Comparison of ENCODE assay signal across 9 mouse cellular contexts in genomic region chr3:131638216-131638615, GRCm38 (mm10).
DNase-seq lines count a peak whose midpoint lies in the region; ATAC-seq lines count a peak whose summit lies in the region.
"Had no signal": no experiment of that assay in that cellular context is flagged by ENCODE, and none has a peak within 500 bp of the region (broad histone marks: within the 10 kb centered on the region; RNA-seq: fewer than 3 reads in every experiment).

No protein-coding gene starts in this region.

- H3K27ac ChIP-seq in neural tube, embryonic 11.5 days (ENCODE audit: low read depth, low read length), result no peak overlapping the region
- H3K27ac ChIP-seq in neural tube, embryonic 15.5 days (replicated peaks), result no peak overlapping the region
- no peak overlapping the region for H3K27ac ChIP-seq in midbrain, embryonic 16.5 days (ENCODE audit: low read length)
- no peak overlapping the region for H3K27ac ChIP-seq in liver, embryonic 12.5 days

- DNase-seq in frontal cortex, adult 2 months (ENCODE audit: extremely low spot score in 1 of 2, low spot score in 1 of 2), result no peak
- DNase-seq in neural tube, embryonic 11.5 days (ENCODE audit: low spot score), result no peak
- peak; percentile 47 for DNase-seq in gastrocnemius, adult 18-20 months (ENCODE audit: low spot score)
- DNase-seq in frontal cortex, postnatal 36 days (ENCODE audit: low spot score in 2 of 2), result no peak
- DNase-seq: B cell, adult 2 months had no signal

- no peaks in the 10 kb centered on the region for H3K27me3 ChIP-seq in neural tube, embryonic 11.5 days (ENCODE audit: control insufficient read depth, insufficient read depth, low read length)
- H3K27me3 ChIP-seq in neural tube, embryonic 15.5 days (replicated peaks), result no peaks in the 10 kb centered on the region
- H3K27me3 ChIP-seq in midbrain, embryonic 16.5 days (ENCODE audit: control insufficient read depth, insufficient read depth, low read depth, low read length), result no peaks in the 10 kb centered on the region
- no peaks in the 10 kb centered on the region for H3K27me3 ChIP-seq in liver, embryonic 12.5 days (replicated peaks)

- peaks cover 15% of the 10 kb centered on the region for H3K4me1 ChIP-seq in neural tube, embryonic 11.5 days (ENCODE audit: control insufficient read depth, insufficient read depth, low read length)
- H3K4me1 ChIP-seq in neural tube, embryonic 15.5 days, result peaks cover 13% of the 10 kb centered on the region
- H3K4me1 ChIP-seq in midbrain, embryonic 16.5 days (ENCODE audit: control insufficient read depth, insufficient read depth, low read length), result peaks cover 4% of the 10 kb centered on the region; the same call in 1 of the 2 replicates
- 0 out of 2 replicates have a peak, but pooled peaks cover 2% of the 10 kb centered on the region for H3K4me1 ChIP-seq in liver, embryonic 12.5 days

- peak; percentile 48; the same call in 1 of the 2 replicates for ATAC-seq in frontal cortex, adult (ENCODE audit: low TSS enrichment)
- ATAC-seq in neural tube, embryonic 11.5 days (ENCODE audit: insufficient read depth, low FRiP score, low TSS enrichment), result peak; percentile 54; the same call in 1 of the 2 replicates
- no peak; the same call in 1 of the 2 replicates for ATAC-seq in neural tube, embryonic 15.5 days (ENCODE audit: low FRiP score)
- 0 out of 2 replicates have a peak, but pooled peaks have one; percentile 44 for ATAC-seq in midbrain, embryonic 16.5 days
- no peak for ATAC-seq in liver, embryonic 12.5 days

- no peaks in the 10 kb centered on the region for H3K9me3 ChIP-seq in neural tube, embryonic 11.5 days (ENCODE audit: control insufficient read depth, low read length)
- no peaks in the 10 kb centered on the region for H3K9me3 ChIP-seq in neural tube, embryonic 15.5 days (replicated peaks)
- no peaks in the 10 kb centered on the region for H3K9me3 ChIP-seq in midbrain, embryonic 16.5 days (replicated peaks; ENCODE audit: control insufficient read depth, low read length, poor library complexity, severe bottlenecking)
- no peaks in the 10 kb centered on the region for H3K9me3 ChIP-seq in liver, embryonic 12.5 days (replicated peaks)

- WGBS in neural tube, embryonic 11.5 days, result 66% methylated on average over 7 of the region's 7 CpGs
- WGBS in neural tube, embryonic 15.5 days, result 51% methylated on average over 7 of the region's 7 CpGs
- 62% methylated on average over 7 of the region's 7 CpGs for WGBS in midbrain, embryonic 16.5 days
- WGBS in liver, embryonic 12.5 days (ENCODE audit: insufficient replicate concordance), result 71% methylated on average over 7 of the region's 7 CpGs

- H3K4me3 ChIP-seq in neural tube, embryonic 11.5 days (ENCODE audit: low read depth, low read length), result no peak overlapping the region
- no peak overlapping the region for H3K4me3 ChIP-seq in neural tube, embryonic 15.5 days (replicated peaks)
- no peak overlapping the region for H3K4me3 ChIP-seq in midbrain, embryonic 16.5 days (ENCODE audit: low read depth, low read length)
- no peak overlapping the region for H3K4me3 ChIP-seq in liver, embryonic 12.5 days

- no peak overlapping the region for H3K9ac ChIP-seq in neural tube, embryonic 11.5 days (ENCODE audit: low read length)
- H3K9ac ChIP-seq in neural tube, embryonic 15.5 days (replicated peaks), result no peak overlapping the region
- no peak overlapping the region for H3K9ac ChIP-seq in midbrain, embryonic 16.5 days (ENCODE audit: low read depth, low read length)
- H3K9ac ChIP-seq in liver, embryonic 12.5 days, result no peak overlapping the region

- H3K36me3 ChIP-seq in neural tube, embryonic 11.5 days (ENCODE audit: control insufficient read depth, insufficient read depth, low read length), result no peaks in the 10 kb centered on the region
- peaks cover 13% of the 10 kb centered on the region for H3K36me3 ChIP-seq in neural tube, embryonic 15.5 days
- H3K36me3 ChIP-seq in midbrain, embryonic 16.5 days (ENCODE audit: control insufficient read depth, insufficient read depth, low read length), result 0 out of 2 replicates have a peak, but pooled peaks cover 3% of the 10 kb centered on the region
- no peaks in the 10 kb centered on the region for H3K36me3 ChIP-seq in liver, embryonic 12.5 days

- no peak overlapping the region for H3K4me2 ChIP-seq in neural tube, embryonic 11.5 days (ENCODE audit: low read depth)
- no peak overlapping the region for H3K4me2 ChIP-seq in neural tube, embryonic 15.5 days
- H3K4me2 ChIP-seq in midbrain, embryonic 16.5 days (ENCODE audit: low read length), result no peak overlapping the region
- no peak overlapping the region for H3K4me2 ChIP-seq in liver, embryonic 12.5 days

Comparison
In these comparisons a context has a peak if more than half of its experiments do, and no peak if none do; other contexts are left out.
1. ATAC-seq: peak in frontal cortex, adult (single experiment), neural tube, embryonic 11.5 days (single experiment) and midbrain, embryonic 16.5 days (single experiment); none in neural tube, embryonic 15.5 days (single experiment) and liver, embryonic 12.5 days (single experiment).